Mouse (Mus musculus) left cerebral cortex, adult 8-10 months (tissue): ENCODE results near the gene Dusp22. TPM values are rescaled to one million over a fixed set of nuclear protein-coding genes. Genes with fewer than 3 reads are reported as not detected.

Source experiments
- DNase-seq, 2 experiments: peaks; one replicate each; pipeline ENCODE4 v3.0.0; 2022; ENCODE audit warnings: low spot score in 2 of 2
- total RNA-seq, 4 experiments: library from RNA; stranded (reverse); gene quantifications; 2 replicates each; pipeline ENCODE4 v1.2.4; 2022

Gene Dusp22
- total RNA-seq, 4 experiments from 2014 or later: 27.7 to 32.2 (median 30.5) TPM

- DNase-seq: no peak
Measured at GRCm38 (mm10) chr13:30749557-30750141, 89.8 kb downstream of the Dusp22 start.

DNA sequence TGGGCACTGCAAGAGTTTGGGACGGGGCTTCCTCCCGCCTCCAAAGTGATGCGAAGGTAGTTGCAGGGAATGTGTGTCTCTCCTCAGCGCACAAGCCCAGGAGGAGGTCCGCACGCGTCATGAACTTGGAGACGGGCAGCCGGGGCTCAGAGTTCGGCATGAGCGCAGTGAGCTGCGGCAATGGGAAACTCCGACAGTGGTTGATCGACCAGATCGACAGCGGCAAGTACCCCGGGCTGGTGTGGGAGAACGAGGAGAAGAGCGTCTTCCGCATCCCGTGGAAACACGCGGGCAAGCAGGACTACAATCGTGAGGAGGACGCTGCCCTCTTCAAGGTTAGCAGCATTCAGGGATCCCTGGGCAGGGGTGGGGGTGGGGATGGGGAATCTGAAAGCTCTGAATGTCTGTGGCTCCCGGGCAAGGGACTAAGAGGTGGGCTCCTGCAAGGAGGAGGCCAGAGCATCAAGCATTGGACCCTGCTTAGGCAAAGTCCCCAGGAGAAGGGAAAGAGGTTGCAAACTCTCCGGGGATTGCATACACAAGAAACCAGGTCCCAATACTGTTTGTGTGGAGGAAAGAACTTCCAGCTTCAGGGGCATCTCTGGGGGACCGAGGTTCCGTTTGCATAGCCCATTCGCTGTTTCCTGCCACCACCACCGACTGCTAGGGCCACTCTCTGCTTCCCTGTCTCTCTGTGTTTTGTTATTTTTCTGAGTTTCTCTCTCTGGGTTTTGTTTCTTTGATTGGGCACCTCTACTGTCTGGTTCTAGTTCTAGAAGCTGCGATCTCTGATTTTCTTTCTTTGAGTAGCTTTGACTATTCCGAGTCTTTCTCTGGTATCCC is 90.9 kb downstream of the Dusp22 start:
- DNase-seq: no peak

- no peak for DNase-seq
Measured at GRCm38 (mm10) chr13:30751304-30751580, 91.4 kb downstream of the Dusp22 start.

DNA sequence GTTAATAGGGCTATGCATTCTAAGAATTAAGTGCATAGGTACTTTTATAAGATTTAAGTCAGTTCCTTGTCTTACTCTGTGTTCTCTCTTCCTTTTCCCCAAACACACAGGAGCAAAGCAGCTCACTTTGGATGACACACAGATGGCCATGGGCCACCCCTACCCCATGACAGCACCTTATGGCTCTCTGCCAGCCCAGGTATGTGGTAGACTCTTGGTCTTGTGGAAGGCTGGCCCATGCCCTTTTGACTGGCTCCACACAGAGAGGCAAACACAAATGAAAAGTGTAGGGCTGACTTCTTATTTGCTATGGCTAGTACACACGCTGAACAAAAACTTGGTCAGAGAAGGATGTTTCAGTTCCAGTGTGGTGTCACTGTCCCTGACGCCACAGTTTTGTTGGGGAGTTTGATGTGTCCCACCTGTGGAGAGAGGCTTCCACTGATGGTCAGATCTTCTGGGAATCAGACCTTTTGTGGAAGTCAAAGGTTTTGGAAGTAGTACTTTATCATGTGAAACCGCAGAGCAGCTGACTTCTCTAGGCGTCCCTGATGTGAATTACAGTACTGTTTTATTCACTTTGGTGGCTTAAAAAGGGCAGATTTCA is 92.9 kb downstream of the Dusp22 start:
- no peak for DNase-seq

DNA sequence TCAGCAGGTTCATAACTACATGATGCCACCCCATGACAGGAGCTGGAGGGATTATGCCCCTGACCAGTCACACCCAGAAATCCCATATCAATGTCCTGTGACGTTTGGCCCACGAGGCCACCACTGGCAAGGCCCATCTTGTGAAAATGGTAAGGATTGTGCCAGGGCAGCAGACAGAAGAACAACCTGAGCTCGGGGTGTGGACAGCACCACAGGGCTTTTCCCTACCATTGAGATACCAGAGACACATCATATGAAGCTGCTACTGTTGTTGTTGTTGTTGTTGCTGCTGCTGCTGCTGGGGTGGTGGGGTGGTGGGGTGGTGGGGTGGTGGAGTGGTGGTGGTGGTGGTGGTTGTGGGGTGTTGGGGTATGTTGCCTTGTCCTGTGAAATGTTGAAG is 93.6 kb downstream of the Dusp22 start:
- no peak for DNase-seq

DNA sequence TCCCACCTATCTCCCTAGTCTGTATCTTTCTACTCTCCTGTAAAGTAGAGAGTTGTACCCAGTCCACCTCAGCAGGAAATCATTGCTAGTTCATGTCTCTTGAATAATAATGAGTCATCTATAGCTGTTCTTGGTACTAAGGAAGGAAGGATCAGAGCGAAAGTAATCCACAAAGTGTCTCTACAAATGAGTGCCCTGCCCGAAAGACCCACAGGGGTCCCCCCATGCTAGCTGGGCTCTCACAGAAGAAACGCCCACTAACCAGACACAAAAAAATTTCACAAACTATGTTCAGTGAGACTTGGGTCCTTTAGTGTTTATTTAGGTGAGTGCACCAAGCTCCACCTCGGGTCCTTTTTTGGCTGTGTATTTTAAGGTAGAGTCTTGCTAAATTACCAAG is 94.3 kb downstream of the Dusp22 start:
- no peak for DNase-seq

- DNase-seq: no peak
Measured at GRCm38 (mm10) chr13:30754825-30755476, 95.2 kb downstream of the Dusp22 start.

DNA sequence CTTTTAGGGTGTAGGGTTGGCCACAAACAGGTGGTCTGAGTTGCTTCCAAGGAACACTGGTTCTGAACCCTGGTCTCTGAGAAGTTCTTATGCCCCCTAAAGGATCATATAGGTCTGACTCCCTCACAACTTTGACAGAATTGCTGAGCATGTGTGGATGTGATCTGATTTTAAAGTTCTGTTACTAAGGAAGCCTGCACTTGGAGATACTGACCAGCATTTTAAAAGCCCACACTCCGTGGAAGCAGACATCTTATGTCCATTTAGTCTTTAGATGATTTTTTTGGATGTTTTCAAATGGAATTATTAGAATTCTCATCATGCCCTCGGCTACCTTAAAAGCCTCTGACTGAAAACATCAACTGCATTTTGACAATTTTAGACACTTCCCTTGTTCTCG is 95.8 kb downstream of the Dusp22 start:
- no peak for DNase-seq

GRCm38 (mm10) chr13:30755998-30756639 is 96.3 kb downstream of the Dusp22 start:
- DNase-seq: no peak

DNA sequence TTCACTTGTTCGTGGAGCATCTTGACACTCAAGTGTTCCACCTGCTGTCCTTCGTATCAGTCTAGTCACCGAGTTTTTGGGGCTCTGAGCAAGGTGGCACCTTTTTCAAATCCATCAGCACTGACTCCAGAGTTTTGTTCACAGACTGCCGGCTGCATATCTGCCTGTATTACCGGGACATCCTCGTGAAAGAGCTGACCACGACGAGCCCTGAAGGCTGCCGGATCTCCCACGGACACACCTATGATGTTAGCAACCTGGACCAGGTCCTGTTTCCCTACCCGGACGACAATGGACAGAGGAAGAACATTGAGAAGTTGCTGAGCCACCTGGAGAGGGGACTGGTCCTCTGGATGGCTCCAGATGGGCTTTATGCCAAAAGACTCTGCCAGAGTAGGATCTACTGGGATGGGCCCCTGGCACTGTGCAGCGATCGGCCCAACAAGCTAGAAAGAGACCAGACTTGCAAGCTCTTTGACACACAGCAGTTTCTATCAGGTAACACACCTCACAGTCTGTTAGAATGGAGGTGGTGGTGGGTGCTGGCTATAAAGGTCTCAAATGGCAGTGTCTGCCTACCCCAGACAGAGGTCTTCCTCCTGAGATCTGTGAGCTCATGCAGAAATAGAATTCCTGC is 97.6 kb downstream of the Dusp22 start:
- DNase-seq: no peak

- DNase-seq: no peak
Measured at GRCm38 (mm10) chr13:30758789-30759381, 99.1 kb downstream of the Dusp22 start.

GRCm38 (mm10) chr13:30760374-30761090 is 100.7 kb downstream of the Dusp22 start:
- DNase-seq: no peak

Other genes starting within 250 kb of the Dusp22 start
- 100 to 1,000 TPM; 133 to 145 (median 137) TPM for gene Uqcrfs1, start 114.6 kb upstream of the Dusp22 start, total RNA-seq
- under 1 TPM; 0.21 to 0.46 (median 0.34) TPM for gene Irf4, start 89.2 kb downstream of the Dusp22 start, total RNA-seq